Comparison of ENCODE assay signal across 8 mouse cellular contexts in the genomic region with DNA sequence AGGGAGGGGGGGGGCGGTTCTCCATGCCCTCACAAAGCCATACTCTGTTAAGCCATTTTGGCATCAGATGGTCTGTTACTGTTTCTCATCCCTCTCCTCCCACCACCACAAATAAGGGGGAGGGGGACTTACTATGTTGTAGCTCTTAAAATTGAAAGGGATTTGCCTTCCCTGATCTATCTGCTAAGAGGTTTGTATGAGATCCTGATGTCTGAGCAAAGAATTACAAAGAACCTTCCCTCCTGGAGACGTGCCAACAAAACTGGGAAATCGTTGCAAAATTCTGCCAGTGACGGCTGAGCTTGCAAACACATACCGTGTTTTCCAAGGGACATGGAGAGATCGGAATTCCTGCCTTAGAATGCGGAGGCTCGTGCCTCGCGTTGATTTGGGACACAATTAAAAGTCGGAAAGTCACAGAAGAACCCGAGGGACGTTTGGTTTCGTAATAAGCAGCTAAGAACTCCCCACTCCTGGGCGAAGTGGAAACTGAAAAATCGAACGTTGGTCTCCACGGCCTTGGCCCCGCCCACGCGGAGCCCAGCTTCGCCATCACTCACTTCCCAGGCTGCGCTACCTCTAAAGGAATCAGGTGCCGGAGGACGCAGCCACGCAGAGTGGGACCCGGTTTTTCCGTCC. TPM values are rescaled to one million over a fixed set of nuclear protein-coding genes. Genes with fewer than 3 reads are reported as not detected.
DNase-seq lines count a peak whose midpoint lies in the region; ATAC-seq lines count a peak whose summit lies in the region.

No protein-coding gene starts in this region.

- H3K4me1 ChIP-seq in megakaryocyte, embryonic 14.5 days: peaks cover 56% of the 10 kb centered on the region

- peak; percentile 96 for DNase-seq in NIH3T3 (ENCODE audit: low read depth)
- peak; percentile 75 for DNase-seq in embryo, embryonic 10.5 days (ENCODE audit: low spot score)
- peak; percentile 69 for DNase-seq in gastrocnemius, postnatal 25 days
- DNase-seq in left cerebral cortex, postnatal 14 days (ENCODE audit: low spot score in 2 of 2): peak; percentile 56 to 75
- peak; percentile 57 for DNase-seq in right cerebral cortex, postnatal 14 days
- peak; percentile 77 for DNase-seq in urinary bladder, postnatal 25 days (ENCODE audit: low spot score)

- H3K27me3 ChIP-seq in megakaryocyte, embryonic 14.5 days (replicated peaks): no peaks in the 10 kb centered on the region

- ATAC-seq in inflammation-experienced regulatory T-cells, adult 6 months: peak; percentile 14

- intact Hi-C loops in left cerebral cortex, postnatal 14 days (cut with DNase I): loop anchor here (5.0 kb wide), 3 partner anchors 64 to 184 kb away; no protein-coding TSS in a partner anchor

- H3K36me3 ChIP-seq in megakaryocyte, embryonic 14.5 days (replicated peaks; ENCODE audit: low read length): no peaks in the 10 kb centered on the region

- H3K4me3 ChIP-seq in megakaryocyte, embryonic 14.5 days (replicated peaks): peak overlapping the region; percentile 96

- no peaks in the 10 kb centered on the region for H3K9me3 ChIP-seq in megakaryocyte, embryonic 14.5 days

RNA-seq across cellular contexts. Expression of a gene that starts 14.7 kb away (rescaled TPM):
- 1 to 10 TPM; 7.0 to 7.2 TPM for total RNA-seq in gastrocnemius, postnatal 25 days (2021)
- polyA plus RNA-seq in inflammation-experienced regulatory T-cells, adult 6 months (2017; shearing (Covaris generic)): 10 to 100 TPM in 1 of 3 experiments, 1 to 10 TPM in 2; 8.6 to 11.1 (median 8.6) TPM
- total RNA-seq in left cerebral cortex, postnatal 14 days (2021): 1 to 10 TPM; 3.3 to 3.7 TPM
- 1.8 and 3.0 TPM in 2 replicates for polyA plus RNA-seq in megakaryocyte, embryonic 14.5 days (2012; ENCODE audit: insufficient read depth, low replicate concordance)

Comparison
In these comparisons a context has a peak if more than half of its experiments do, and no peak if none do; other contexts are left out.
1. Peak in every context shown above with its lines: DNase-seq, ATAC-seq and H3K4me3 ChIP-seq.